Mouse (Mus musculus) liver, embryonic 14.5 days (tissue): ENCODE results near the gene Scn1a. TPM values are rescaled to one million over a fixed set of nuclear protein-coding genes. Genes with fewer than 3 reads are reported as not detected.

ENCODE experiments used
- ATAC-seq: fragments of 200-750 bp; cut with Nextera tagmentation; 2 replicates; pipeline ENCODE4 v1.8.0; 2017; ENCODE audit warnings: moderate number of reproducible peaks, mild to moderate bottlenecking, moderate library complexity; ENCODE audit not compliant: insufficient read depth
- DNase-seq, 3 experiments: peaks; one replicate each; pipeline ENCODE4 v3.0.0-alpha.2; 2012 to 2013; ENCODE audit warnings: low read depth in 3 of 3, low spot score in 3 of 3
- H3K27ac ChIP-seq: fragments of 300-500 bp; sonication (generic); 2 replicates; pipeline ENCODE4 v1.5.1; 2014; ENCODE audit warnings: moderate library complexity, mild to moderate bottlenecking, control low read depth, inconsistent platforms
- H3K27me3 ChIP-seq: fragments of 300-500 bp; sonication (generic); 2 replicates; pipeline ENCODE4 v1.6.1; 2014; ENCODE audit warnings: mild to moderate bottlenecking, low read length, moderate library complexity; ENCODE audit not compliant: control insufficient read depth, insufficient read depth
- H3K36me3 ChIP-seq: fragments of 300-500 bp; sonication (generic); replicated peaks from 2 replicates; pipeline ENCODE4 v1.6.1; 2014; ENCODE audit warnings: low read depth; ENCODE audit not compliant: control insufficient read depth, insufficient read depth
- H3K4me1 ChIP-seq, 2 experiments: fragments of 200-500 bp in 1 of 2; fragments of 300-500 bp in 1 of 2; sonication (generic) in 1 of 2; replicated peaks; 2 replicates each; pipeline ENCODE4 v1.6.1; 2012 to 2014; ENCODE audit warnings: antibody characterized with exemption in 1 of 2, inconsistent platforms in 1 of 2, low read length in 1 of 2; ENCODE audit not compliant: control insufficient read depth in 2 of 2, insufficient read depth in 2 of 2
- H3K4me2 ChIP-seq: fragments of 300-500 bp; sonication (generic); 2 replicates; pipeline ENCODE4 v1.6.1; 2014; ENCODE audit warnings: low read depth, mild to moderate bottlenecking, control low read depth, moderate library complexity
- H3K4me3 ChIP-seq, 2 experiments: fragments of 200-500 bp in 1 of 2; fragments of 300-500 bp in 1 of 2; sonication (generic) in 1 of 2; 2 replicates each; pipeline ENCODE4 v1.5.1; 2012 to 2014; ENCODE audit warnings: low read depth in 2 of 2, low read length in 2 of 2, mild to moderate bottlenecking in 2 of 2, control low read depth in 1 of 2, inconsistent platforms in 1 of 2, moderate library complexity in 1 of 2; ENCODE audit not compliant: insufficient read depth in 1 of 2
- H3K9ac ChIP-seq: fragments of 300-500 bp; sonication (generic); replicated peaks from 2 replicates; pipeline ENCODE4 v1.6.1; 2014; ENCODE audit warnings: mild to moderate bottlenecking, control low read depth, moderate library complexity
- H3K9me3 ChIP-seq: fragments of 300-500 bp; sonication (generic); 2 replicates; pipeline ENCODE4 v1.6.1; 2016; ENCODE audit warnings: low read length, mixed read lengths; ENCODE audit not compliant: control insufficient read depth
- CTCF ChIP-seq: IDR thresholded peaks from 2 replicates; pipeline ENCODE4 v1.5.1; 2016; ENCODE audit warnings: antibody characterized with exemption, low read depth, control low read depth
- EP300 ChIP-seq: IDR thresholded peaks from 2 replicates; pipeline ENCODE4 v1.6.1; 2016; ENCODE audit warnings: antibody characterized with exemption, low read depth
- WGBS: fragments of 180-500 bp; shearing (Covaris S2); extraction: QIAGEN DNeasy Blood & Tissue Kit; methylation state at CpG from one replicate; pipeline ENCODE4 v1.1.7; 2014; ENCODE audit not compliant: insufficient replicate concordance; 5-methylcytosine and 5-hydroxymethylcytosine counted together
- polyA plus RNA-seq, 2 experiments: library from polyadenylated mRNA; depleted of rRNA in 1 of 2; stranded (reverse) in 1 of 2; unstranded in 1 of 2; fragments of >200 nt; fragmentation: Nextera tagmentation in 1 of 2; extraction: Ambion mirVana in 1 of 2; gene quantifications; 2 replicates each; pipeline versions ENCODE4 v1.2.1 to v1.2.3; 2012 to 2014

Gene Scn1a
- polyA plus RNA-seq, 2 experiments: 0.01 TPM; not detected in 1

GRCm38 (mm10) chr2:66463916-66464315 lies 23.3 kb upstream of the Scn1a start:
- no peaks in the 10 kb centered on the region for H3K27me3 ChIP-seq
- DNase-seq (no peak), ATAC-seq (no peak)
- H3K27ac ChIP-seq: no peak overlapping the region
- 55% methylated on average over 6 of the region's 6 CpGs for WGBS
- TF ChIP-seq CTCF (no peak), EP300 (no peak)
- no peak overlapping the region for H3K4me2 ChIP-seq
- H3K9me3 ChIP-seq: no peaks in the 10 kb centered on the region
- no peak overlapping the region for H3K9ac ChIP-seq
- no peaks in the 10 kb centered on the region for H3K4me1 ChIP-seq
- no peaks in the 10 kb centered on the region for H3K36me3 ChIP-seq
- no peak overlapping the region for H3K4me3 ChIP-seq

GRCm38 (mm10) chr2:66462458-66462857 lies 21.8 kb upstream of the Scn1a start:
- no peaks in the 10 kb centered on the region for H3K4me1 ChIP-seq
- H3K27me3 ChIP-seq: no peaks in the 10 kb centered on the region
- no peak overlapping the region for H3K9ac ChIP-seq
- H3K36me3 ChIP-seq: no peaks in the 10 kb centered on the region
- 65% methylated on average over 1 of the region's 1 CpGs for WGBS
- no peak for ATAC-seq
- no peak overlapping the region for H3K4me3 ChIP-seq
- no peak for TF ChIP-seq CTCF
- no peak for TF ChIP-seq EP300
- no peak for DNase-seq
- no peak overlapping the region for H3K4me2 ChIP-seq
- H3K9me3 ChIP-seq: no peaks in the 10 kb centered on the region
- no peak overlapping the region for H3K27ac ChIP-seq

DNA sequence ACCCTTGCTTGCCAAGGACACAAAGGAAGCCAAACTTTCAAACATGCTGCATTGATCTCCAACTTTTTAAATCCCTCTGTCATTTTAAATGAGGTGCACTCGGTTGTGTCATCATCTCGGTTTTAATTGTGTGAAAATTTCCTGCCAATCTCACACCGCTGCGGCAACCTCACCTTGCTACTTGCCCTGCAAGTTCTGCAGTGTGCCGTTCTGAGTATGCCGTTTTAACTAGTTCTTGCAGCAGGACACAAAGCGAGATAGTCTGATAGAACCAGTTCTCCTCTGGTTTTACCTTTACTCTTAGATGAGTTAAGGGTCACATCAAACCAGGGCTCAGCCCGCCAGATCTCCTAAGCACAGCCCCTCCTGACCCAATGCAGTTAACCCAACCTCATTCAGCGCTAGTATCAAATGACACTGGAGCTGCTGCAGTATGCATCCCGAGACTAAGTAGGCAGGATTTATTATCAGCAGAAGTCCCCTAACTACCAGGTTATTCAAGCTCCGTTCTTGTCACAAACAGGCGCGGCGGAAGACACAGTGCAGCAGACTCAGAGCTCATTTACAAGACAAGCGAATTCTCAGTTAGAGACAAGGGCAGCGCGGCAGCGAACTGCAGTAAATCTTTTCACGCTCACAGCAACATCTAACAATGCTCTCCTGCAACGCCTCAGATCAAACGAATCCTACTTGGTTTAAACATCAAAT lies 722 bp downstream of the Scn1a start:
- no peak for DNase-seq
- Histone ChIP-seq H3K27me3 (no peaks in the 10 kb centered on the region), H3K9me3 (no peaks in the 10 kb centered on the region), H3K9ac (no peak overlapping the region), H3K36me3 (no peaks in the 10 kb centered on the region), H3K4me2 (no peak overlapping the region), H3K27ac (no peak overlapping the region), H3K4me3 (no peak overlapping the region), H3K4me1 (no peaks in the 10 kb centered on the region)
- WGBS: 10% methylated on average over 21 of the region's 21 CpGs
- ATAC-seq: no peak
- no peak for TF ChIP-seq CTCF
- no peak for TF ChIP-seq EP300

- DNase-seq (no peak), ATAC-seq (no peak)
- no peaks in the 10 kb centered on the region for H3K4me1 ChIP-seq
- no peak overlapping the region for H3K9ac ChIP-seq
- no peaks in the 10 kb centered on the region for H3K36me3 ChIP-seq
- no peak overlapping the region for H3K4me3 ChIP-seq
- H3K4me2 ChIP-seq: no peak overlapping the region
- no peaks in the 10 kb centered on the region for H3K9me3 ChIP-seq
- TF ChIP-seq EP300: no peak
- no peak for TF ChIP-seq CTCF
- H3K27ac ChIP-seq: no peak overlapping the region
- no peaks in the 10 kb centered on the region for H3K27me3 ChIP-seq
- 58% methylated on average over 3 of the region's 3 CpGs for WGBS
Observed at GRCm38 (mm10) chr2:66436286-66436685, 4.4 kb downstream of the Scn1a start.

GRCm38 (mm10) chr2:66409740-66410290 lies 30.8 kb downstream of the Scn1a start:
- TF ChIP-seq EP300 (no peak), CTCF (peak; percentile 67)

More at GRCm38 (mm10) chr2:66409740-66410290, 30.8 kb downstream of the Scn1a start:
- DNase-seq: peak in 1 of 3 experiments; percentile 3
- H3K4me3 ChIP-seq: peak overlapping the region in 1 of 2 experiments; percentile 48; a peak in 2 of 4 replicates
- H3K9me3 ChIP-seq: no peaks in the 10 kb centered on the region
- no peaks in the 10 kb centered on the region; the same call in 1 of the 2 replicates for H3K27me3 ChIP-seq
- 2% methylated on average over 14 of the region's 14 CpGs for WGBS
- ATAC-seq: no peak
- 0 out of 4 replicates have a peak, but pooled peaks cover 0 to 2% of the 10 kb centered on the region in 2 experiments for H3K4me1 ChIP-seq
- no peak overlapping the region for H3K27ac ChIP-seq
- peak overlapping the region; percentile 52 for H3K4me2 ChIP-seq
- H3K36me3 ChIP-seq: no peaks in the 10 kb centered on the region
- no peak overlapping the region for H3K9ac ChIP-seq
